In the genomic region with DNA sequence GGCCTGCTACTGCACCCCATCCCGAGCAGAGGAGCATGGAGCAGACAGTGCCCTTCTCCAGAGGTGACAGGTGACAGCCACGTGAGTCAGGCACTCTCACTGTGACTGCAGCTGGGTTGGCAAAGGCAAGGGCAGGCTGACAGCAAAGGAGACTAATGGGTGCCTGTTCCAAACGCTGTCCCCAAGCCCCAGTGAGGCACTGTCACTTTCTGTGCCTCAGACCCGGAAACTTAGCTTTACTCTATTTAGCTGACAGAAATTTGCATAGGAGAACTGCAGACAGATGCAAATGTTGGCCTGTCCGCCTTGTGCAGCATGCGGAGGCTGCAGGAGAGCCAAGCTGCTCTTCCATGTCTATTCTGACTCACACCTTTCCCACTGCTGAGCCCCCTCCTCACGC, we compare ENCODE assay signal across 28 mouse cellular contexts. TPM values are rescaled to one million over a fixed set of nuclear protein-coding genes. Genes with fewer than 3 reads are reported as not detected.
DNase-seq lines count a peak whose midpoint lies in the region; ATAC-seq lines count a peak whose summit lies in the region.
"Had no signal": no experiment of that assay in that cellular context is flagged by ENCODE, and none has a peak within 500 bp of the region (broad histone marks: within the 10 kb centered on the region; RNA-seq: fewer than 3 reads in every experiment).

No protein-coding gene starts in this region.

- intact Hi-C loops in heart, postnatal 10 days (cut with DNase I): no loop called here

- peaks cover 99% of the 10 kb centered on the region for H3K36me3 ChIP-seq in forebrain, embryonic 13.5 days (ENCODE audit: poor library complexity, severe bottlenecking)

- WGBS in forebrain, embryonic 13.5 days: 89% methylated on average over 7 of the region's 7 CpGs

- H3K27me3 ChIP-seq in forebrain, embryonic 13.5 days: no peaks in the 10 kb centered on the region
- H3K27me3 ChIP-seq: embryonic facial prominence, embryonic 12.5 days; forebrain, embryonic 15.5 days; limb, embryonic 15.5 days; midbrain, embryonic 15.5 days; neural tube, embryonic 15.5 days had no signal

- H3K4me3 ChIP-seq in forebrain, embryonic 13.5 days: no peak overlapping the region
- H3K4me3 ChIP-seq: embryonic facial prominence, embryonic 12.5 days; forebrain, embryonic 15.5 days; hindbrain, embryonic 10.5 days; limb, embryonic 10.5 days; limb, embryonic 15.5 days; midbrain, embryonic 10.5 days; midbrain, embryonic 15.5 days; neural tube, embryonic 15.5 days had no signal

- ATAC-seq in forebrain, embryonic 13.5 days: no peak
- ATAC-seq: forebrain, embryonic 15.5 days; hindbrain, embryonic 16.5 days; midbrain, embryonic 15.5 days had no signal

- no peaks in the 10 kb centered on the region for H3K9me3 ChIP-seq in forebrain, embryonic 13.5 days (replicated peaks)
- H3K9me3 ChIP-seq: embryonic facial prominence, embryonic 12.5 days; forebrain, embryonic 15.5 days; hindbrain, embryonic 10.5 days; limb, embryonic 10.5 days; limb, embryonic 15.5 days; midbrain, embryonic 10.5 days; midbrain, embryonic 15.5 days; neural tube, embryonic 15.5 days had no signal

- H3K27ac ChIP-seq in forebrain, embryonic 13.5 days: no peak overlapping the region
- H3K27ac ChIP-seq: embryonic facial prominence, embryonic 12.5 days; forebrain, embryonic 15.5 days; hindbrain, embryonic 10.5 days; limb, embryonic 10.5 days; limb, embryonic 15.5 days; liver, embryonic 14.5 days; midbrain, embryonic 10.5 days; midbrain, embryonic 15.5 days; neural tube, embryonic 15.5 days had no signal

- no peak overlapping the region for H3K4me2 ChIP-seq in forebrain, embryonic 13.5 days
- H3K4me2 ChIP-seq: embryonic facial prominence, embryonic 12.5 days; forebrain, embryonic 15.5 days; heart, embryonic 11.5 days; limb, embryonic 15.5 days; lung, embryonic 14.5 days; midbrain, embryonic 15.5 days; neural tube, embryonic 15.5 days had no signal

- no peaks in the 10 kb centered on the region for H3K4me1 ChIP-seq in forebrain, embryonic 13.5 days
- H3K4me1 ChIP-seq: embryonic facial prominence, embryonic 12.5 days; forebrain, embryonic 15.5 days; hindbrain, embryonic 10.5 days; limb, embryonic 10.5 days; limb, embryonic 15.5 days; midbrain, embryonic 10.5 days; midbrain, embryonic 15.5 days; neural tube, embryonic 15.5 days had no signal

- peak; percentile 95 for DNase-seq in heart, adult 11 months
- DNase-seq in heart, postnatal 10 days: no peak
- DNase-seq in right cerebral cortex, adult 18-20 months: peak; percentile 52
- DNase-seq in right cerebral cortex, postnatal 14 days: no peak
- peak; percentile 87 for DNase-seq in A20 (ENCODE audit: low read depth, low spot score)
- DNase-seq in B cell, adult 2 months: peak; percentile 25
- no peak for DNase-seq in lung, postnatal 25 days (ENCODE audit: low spot score)
- DNase-seq: adrenal gland, postnatal 14 days; cerebellum, adult 11-12 months; cerebellum, adult 9-11 months; embryo, embryonic 11 days; kidney, adult 18-20 months; kidney, postnatal 36 days; lung, embryonic 14.5 days; lung, postnatal 14 days; thymus, postnatal 14 days had no signal

- H3K9ac ChIP-seq in forebrain, embryonic 13.5 days: no peak overlapping the region
- H3K9ac ChIP-seq: embryonic facial prominence, embryonic 12.5 days; forebrain, embryonic 15.5 days; limb, embryonic 15.5 days; liver, embryonic 14.5 days; lung, embryonic 14.5 days; midbrain, embryonic 15.5 days; neural tube, embryonic 15.5 days had no signal

RNA-seq across cellular contexts. Expression of a gene that starts 13.7 kb away (rescaled TPM):
- total RNA-seq in heart, postnatal 10 days (2021): 10 to 100 TPM; 13.9 TPM
- 14.1 and 16.9 TPM in 2 replicates for polyA plus RNA-seq in forebrain, embryonic 13.5 days (2015; fragmentation: Nextera tagmentation; extraction: Ambion mirVana)

RNA-seq across cellular contexts. Expression of a gene that starts 27.9 kb away (rescaled TPM):
- total RNA-seq in heart, postnatal 10 days (2021): 10 to 100 TPM; 51.2 to 59.7 TPM
- 22.7 and 24.5 TPM in 2 replicates for polyA plus RNA-seq in forebrain, embryonic 13.5 days (2015; fragmentation: Nextera tagmentation; extraction: Ambion mirVana)

Comparison
In these comparisons a context has a peak if more than half of its experiments do, and no peak if none do; other contexts are left out.
1. DNase-seq: peak in heart, adult 11 months (single experiment), right cerebral cortex, adult 18-20 months (single experiment), A20 (single experiment) and B cell, adult 2 months (2 of 2); none in heart, postnatal 10 days (0 of 2), right cerebral cortex, postnatal 14 days (single experiment) and lung, postnatal 25 days (single experiment).